Mouse (Mus musculus) lung, postnatal 0 days (tissue): ENCODE results near the gene Rad51b.

Experiments
- CTCF ChIP-seq: IDR thresholded peaks from 2 replicates; pipeline ENCODE4 v1.5.1; 2016; ENCODE audit warnings: antibody characterized with exemption, mild to moderate bottlenecking
- EP300 ChIP-seq: IDR thresholded peaks from 2 replicates; pipeline ENCODE4 v1.6.1; 2016; ENCODE audit warnings: antibody characterized with exemption, mild to moderate bottlenecking, control low read depth

DNA sequence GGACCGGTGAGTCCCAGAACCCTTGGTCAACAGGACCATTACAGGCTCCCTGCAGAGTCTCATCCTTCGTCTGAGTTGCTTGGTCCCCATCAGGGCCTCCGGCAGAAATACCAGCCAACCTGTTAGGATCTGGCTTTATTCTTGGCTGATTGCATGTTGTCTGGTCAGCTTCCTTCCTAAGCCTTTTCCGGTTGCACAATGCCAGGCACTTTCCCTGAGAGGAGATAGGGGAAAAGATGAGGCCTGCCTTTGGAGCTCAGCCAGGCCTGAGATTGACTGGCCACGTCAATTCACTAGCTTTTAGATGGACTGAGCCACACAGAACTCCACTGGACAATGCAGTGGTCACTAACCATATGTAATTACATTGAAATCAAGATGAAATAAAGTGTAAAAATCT is 552.9 kb downstream of the Rad51b start:
- TF ChIP-seq CTCF: no peak
- peak; percentile 81 for TF ChIP-seq EP300
